Mouse (Mus musculus): Measurements from ENCODE around the gene Mrpl51. TPM values are rescaled to one million over a fixed set of nuclear protein-coding genes. Genes with fewer than 3 reads are reported as not detected.

Mrpl51 gene
- polyA plus RNA-seq, 1 experiment from 2014 or later = 213 TPM

DNA sequence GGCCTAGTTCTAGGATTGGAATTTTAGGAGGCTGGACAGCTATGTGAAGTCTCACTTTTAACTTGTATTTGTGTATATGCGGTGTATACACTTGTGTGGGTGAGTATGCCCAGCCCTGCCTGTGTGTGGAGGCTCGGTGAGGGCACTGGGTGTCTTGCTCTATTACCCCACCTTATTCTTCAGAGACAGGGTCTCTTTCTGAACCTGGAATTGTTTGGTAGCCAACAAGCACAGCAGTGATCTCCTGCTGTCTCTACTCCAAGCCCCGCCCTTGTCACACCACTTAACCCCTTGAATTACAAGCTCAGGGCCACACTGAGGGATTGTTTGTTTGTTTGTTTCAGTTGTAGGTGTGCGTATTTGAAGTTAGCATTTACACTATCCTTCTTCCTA, 40.4 kb downstream of the Mrpl51 start:
- Histone ChIP-seq H3K4me3 (peak overlapping the region; percentile 53), H3K27ac (peak overlapping the region; percentile 86), H3K27me3 (ENCODE audit: insufficient read depth, poor library complexity, severe bottlenecking) (no peaks in the 10 kb centered on the region), H3K36me3 (no peaks in the 10 kb centered on the region), H3K4me1 (replicated peaks) (peaks cover 49% of the 10 kb centered on the region), H3K9me3 (no peaks in the 10 kb centered on the region)
- 49% methylated on average over 4 of the region's 4 CpGs for WGBS
- DNase-seq (ENCODE audit: low spot score) = no peak

DNA sequence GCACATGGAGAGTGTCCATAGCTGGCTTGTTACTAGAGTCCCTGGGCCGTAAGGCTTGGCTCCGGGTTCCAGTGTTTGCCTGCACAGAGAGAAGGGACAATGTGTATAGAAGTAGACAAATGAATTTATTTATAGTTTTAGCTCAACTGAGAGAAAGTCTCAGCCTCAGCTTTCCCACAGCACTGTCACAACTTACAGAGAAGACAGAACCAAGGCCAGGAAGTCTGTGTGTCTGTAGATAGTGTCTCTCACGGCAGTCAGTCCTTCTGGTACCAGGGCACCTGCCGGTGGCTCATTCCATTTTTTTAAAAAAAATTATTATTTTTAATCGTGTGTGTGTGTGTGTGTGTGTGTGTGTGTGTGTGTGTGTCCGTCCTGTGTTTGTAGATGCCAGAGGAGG, 40.9 kb downstream of the Mrpl51 start:
- Histone ChIP-seq H3K9me3 (no peaks in the 10 kb centered on the region), H3K4me3 (no peak overlapping the region), H3K36me3 (no peaks in the 10 kb centered on the region), H3K27ac (no peak overlapping the region), H3K4me1 (replicated peaks) (peaks cover 49% of the 10 kb centered on the region), H3K27me3 (ENCODE audit: insufficient read depth, poor library complexity, severe bottlenecking) (no peaks in the 10 kb centered on the region)
- no peak for DNase-seq (ENCODE audit: low spot score)
- WGBS = 86% methylated on average over 6 of the region's 6 CpGs

DNA sequence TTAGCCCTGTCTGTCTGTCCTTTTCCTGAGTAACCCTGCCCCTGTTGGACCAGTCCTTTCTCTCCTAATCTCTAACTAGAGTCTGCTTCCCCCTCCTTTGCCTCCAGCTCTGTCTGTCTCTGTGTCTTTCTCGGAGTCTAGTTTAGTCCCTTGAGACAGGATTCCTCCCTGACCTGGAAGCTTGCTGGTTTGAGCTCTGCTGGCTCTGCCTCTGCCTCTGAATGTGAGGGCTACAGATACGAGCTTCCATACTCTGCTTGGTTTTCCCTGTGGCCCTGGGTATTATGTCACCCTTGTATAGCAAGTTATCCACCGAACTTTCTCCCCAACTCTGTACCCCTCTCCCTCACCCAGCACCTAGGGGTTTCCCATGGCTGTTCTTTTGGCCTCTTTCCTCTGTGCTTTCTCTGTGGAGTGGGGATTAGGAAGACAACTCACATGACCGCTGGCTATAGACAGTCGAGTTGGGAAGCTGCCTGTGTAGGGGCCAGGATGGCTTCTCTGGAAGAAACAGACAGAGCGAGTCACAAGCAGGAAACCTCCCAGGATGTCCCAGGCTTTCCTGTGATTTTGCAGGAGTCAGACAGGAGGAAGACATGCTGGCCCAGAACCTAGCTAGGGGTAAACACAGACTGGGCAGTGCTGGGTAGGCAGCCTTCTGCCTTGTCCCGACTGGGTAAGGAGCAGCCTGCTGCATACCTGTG, 42.4 kb downstream of the Mrpl51 start:
- Histone ChIP-seq H3K27me3 (ENCODE audit: insufficient read depth, poor library complexity, severe bottlenecking) (no peaks in the 10 kb centered on the region), H3K4me3 (no peak overlapping the region), H3K4me1 (replicated peaks) (peaks cover 47% of the 10 kb centered on the region), H3K36me3 (no peaks in the 10 kb centered on the region), H3K9me3 (no peaks in the 10 kb centered on the region), H3K27ac (no peak overlapping the region; the same call in 1 of the 2 replicates)
- WGBS = 69% methylated on average over 7 of the region's 7 CpGs
- no peak for DNase-seq (ENCODE audit: low spot score)

DNA sequence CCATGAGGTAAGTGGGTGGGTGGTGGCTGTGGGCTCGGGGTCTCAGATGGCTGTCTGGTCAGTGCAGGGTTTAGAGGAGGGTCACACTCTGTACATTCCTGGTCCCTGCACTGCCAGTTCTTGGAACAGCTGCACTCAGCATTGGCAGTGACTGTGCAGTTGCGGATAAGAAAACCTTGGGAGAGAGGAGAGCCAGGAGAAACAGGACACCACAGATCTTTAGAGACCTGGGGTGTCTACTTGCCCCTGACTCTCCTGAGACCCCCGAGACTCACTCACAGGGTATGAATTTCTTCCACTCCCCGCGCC, 42.9 kb downstream of the Mrpl51 start:
- 75% methylated on average over 5 of the region's 5 CpGs for WGBS
- H3K36me3 ChIP-seq = no peaks in the 10 kb centered on the region
- no peak overlapping the region for H3K4me3 ChIP-seq
- no peak overlapping the region for H3K27ac ChIP-seq
- no peaks in the 10 kb centered on the region for H3K9me3 ChIP-seq
- no peaks in the 10 kb centered on the region for H3K27me3 ChIP-seq (ENCODE audit: insufficient read depth, poor library complexity, severe bottlenecking)
- no peak for DNase-seq (ENCODE audit: low spot score)
- peaks cover 47% of the 10 kb centered on the region for H3K4me1 ChIP-seq (replicated peaks)

DNA sequence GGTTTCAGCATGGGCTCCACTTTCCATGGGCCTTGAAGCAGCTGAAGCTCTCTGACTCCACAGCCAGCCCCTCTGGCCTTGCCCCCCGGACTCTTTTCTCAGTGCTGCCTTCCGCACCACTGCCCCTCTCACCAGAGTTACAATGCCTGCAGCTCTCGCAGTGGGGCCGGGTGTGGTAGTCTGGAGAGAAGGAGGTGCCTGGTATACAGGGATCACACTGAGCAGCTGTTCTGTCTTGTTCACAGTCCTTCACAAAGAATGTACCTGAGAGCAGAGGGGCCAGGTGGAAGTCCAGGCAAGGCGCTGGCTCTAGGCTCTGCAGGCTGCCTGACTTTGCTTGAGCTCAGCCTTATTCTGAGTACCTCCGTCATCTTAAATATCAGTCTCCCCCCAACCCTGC, 44.7 kb downstream of the Mrpl51 start:
- Histone ChIP-seq H3K9me3 (no peaks in the 10 kb centered on the region), H3K36me3 (no peaks in the 10 kb centered on the region), H3K27ac (no peak overlapping the region; the same call in 1 of the 2 replicates), H3K4me1 (replicated peaks) (peaks cover 36% of the 10 kb centered on the region), H3K4me3 (no peak overlapping the region), H3K27me3 (ENCODE audit: insufficient read depth, poor library complexity, severe bottlenecking) (no peaks in the 10 kb centered on the region)
- WGBS = 63% methylated on average over 6 of the region's 6 CpGs
- no peak for DNase-seq (ENCODE audit: low spot score)

DNA sequence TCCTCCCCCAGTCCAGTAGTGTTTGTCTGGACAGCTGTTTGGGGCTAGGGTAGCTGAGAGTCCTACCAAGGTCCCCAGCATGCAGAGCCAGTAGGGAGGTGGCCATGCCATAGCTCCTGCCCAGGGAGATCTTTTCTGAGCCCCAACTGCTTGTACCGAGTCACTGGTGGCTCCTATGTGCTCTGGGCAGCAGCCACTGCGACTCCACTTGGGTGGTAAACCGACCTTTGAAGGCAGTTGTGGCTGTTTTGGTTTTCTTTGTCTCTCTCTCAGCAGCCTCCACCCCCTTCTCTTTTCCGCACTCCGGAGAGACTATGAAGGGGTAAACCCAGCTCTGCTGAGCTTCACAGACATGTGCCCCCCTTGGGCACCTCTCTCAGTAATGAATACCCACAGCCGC, 45.2 kb downstream of the Mrpl51 start, which contains the start of gene Cd27:
Cd27 (minus strand) TSS at position 229 of the 400 bp plus-strand sequence.
- Histone ChIP-seq H3K27ac (peak within 1 kb of the TSS; percentile 41; the same call in 1 of the 2 replicates), H3K36me3 (no peaks in the 10 kb centered on the region), H3K9me3 (no peaks in the 10 kb centered on the region), H3K4me3 (no peak within 1 kb of the TSS), H3K4me1 (replicated peaks) (peaks cover 31% of the 10 kb centered on the region), H3K27me3 (ENCODE audit: insufficient read depth, poor library complexity, severe bottlenecking) (no peaks in the 10 kb centered on the region)
- WGBS = 32% methylated on average over 6 of the region's 6 CpGs
- no peak for DNase-seq (ENCODE audit: low spot score)

DNA sequence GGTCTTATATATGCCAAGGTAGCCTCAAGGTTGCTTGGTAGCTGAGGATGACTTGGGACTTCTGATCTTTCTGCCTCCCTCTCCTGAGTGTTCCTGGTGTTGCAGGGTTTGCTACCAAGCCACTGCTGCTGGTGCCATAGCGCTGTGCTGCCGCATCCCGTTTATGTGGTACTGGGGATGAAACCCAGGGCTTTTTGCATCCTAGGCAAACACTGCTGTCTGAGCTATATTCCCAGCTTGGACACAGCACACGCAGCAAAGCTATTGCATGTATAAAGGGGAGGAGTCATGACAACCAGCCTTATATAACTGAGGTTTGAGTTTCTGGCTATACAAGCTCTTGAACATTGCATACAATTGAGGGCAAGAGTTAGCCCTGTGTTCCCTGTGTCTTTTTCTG, 45.8 kb downstream of the Mrpl51 start:
- no peak for DNase-seq (ENCODE audit: low spot score)
- Histone ChIP-seq H3K27me3 (ENCODE audit: insufficient read depth, poor library complexity, severe bottlenecking) (no peaks in the 10 kb centered on the region), H3K4me3 (no peak overlapping the region), H3K36me3 (no peaks in the 10 kb centered on the region), H3K4me1 (replicated peaks) (peaks cover 25% of the 10 kb centered on the region), H3K9me3 (no peaks in the 10 kb centered on the region), H3K27ac (no peak overlapping the region)
- WGBS = 88% methylated on average over 4 of the region's 4 CpGs

DNA sequence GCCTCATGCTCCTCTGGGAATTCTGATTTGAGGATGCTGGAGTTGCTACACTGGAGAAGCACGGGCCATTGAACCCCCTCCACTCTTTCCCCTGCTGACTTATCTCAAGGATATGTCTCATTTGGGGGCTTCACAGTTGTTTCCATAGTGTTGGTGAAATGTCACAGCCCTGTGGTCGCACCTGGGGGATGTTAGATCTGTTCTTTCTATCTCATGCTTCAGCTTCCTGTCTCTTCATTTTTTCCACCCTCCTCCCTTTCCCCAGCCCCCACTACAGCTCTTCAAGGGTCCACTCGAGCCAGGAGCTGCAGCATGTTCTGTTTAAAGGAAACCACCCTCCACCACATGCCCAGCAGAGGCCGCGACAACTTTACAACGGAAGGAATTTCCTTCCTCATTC, 46.8 kb downstream of the Mrpl51 start:
- DNase-seq (ENCODE audit: low spot score) = no peak
- H3K36me3 ChIP-seq = no peaks in the 10 kb centered on the region
- WGBS = 84% methylated on average over 6 of the region's 6 CpGs
- no peaks in the 10 kb centered on the region for H3K9me3 ChIP-seq
- H3K27me3 ChIP-seq (ENCODE audit: insufficient read depth, poor library complexity, severe bottlenecking) = no peaks in the 10 kb centered on the region
- no peak overlapping the region for H3K27ac ChIP-seq
- H3K4me3 ChIP-seq = no peak overlapping the region
- peaks cover 18% of the 10 kb centered on the region for H3K4me1 ChIP-seq (replicated peaks)

DNA sequence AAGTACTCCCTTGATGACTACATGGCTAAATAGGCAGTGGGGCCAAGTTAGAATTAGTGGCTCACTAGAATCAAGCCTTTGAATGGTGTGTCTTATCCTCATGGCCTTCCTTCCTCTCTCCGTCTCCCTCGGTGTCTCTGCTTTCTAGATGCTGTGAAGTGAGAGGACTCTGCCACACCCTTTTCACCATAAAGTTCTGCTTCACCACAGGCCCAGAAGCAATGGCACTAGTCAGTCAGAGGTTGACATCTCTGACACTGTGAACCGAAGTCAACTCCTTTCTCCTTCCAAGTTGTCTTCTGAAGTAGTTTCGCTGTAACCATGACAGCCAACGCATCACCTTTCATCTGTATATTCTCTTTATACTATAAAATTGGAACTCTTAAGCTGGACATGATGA, 47.9 kb downstream of the Mrpl51 start:
- no peaks in the 10 kb centered on the region for H3K36me3 ChIP-seq
- H3K9me3 ChIP-seq = no peaks in the 10 kb centered on the region
- H3K4me1 ChIP-seq (replicated peaks) = peaks cover 11% of the 10 kb centered on the region
- no peak overlapping the region for H3K27ac ChIP-seq
- H3K4me3 ChIP-seq = no peak overlapping the region
- WGBS = 91% methylated on average over 5 of the region's 5 CpGs
- DNase-seq (ENCODE audit: low spot score) = no peak
- H3K27me3 ChIP-seq (ENCODE audit: insufficient read depth, poor library complexity, severe bottlenecking) = no peaks in the 10 kb centered on the region

DNA sequence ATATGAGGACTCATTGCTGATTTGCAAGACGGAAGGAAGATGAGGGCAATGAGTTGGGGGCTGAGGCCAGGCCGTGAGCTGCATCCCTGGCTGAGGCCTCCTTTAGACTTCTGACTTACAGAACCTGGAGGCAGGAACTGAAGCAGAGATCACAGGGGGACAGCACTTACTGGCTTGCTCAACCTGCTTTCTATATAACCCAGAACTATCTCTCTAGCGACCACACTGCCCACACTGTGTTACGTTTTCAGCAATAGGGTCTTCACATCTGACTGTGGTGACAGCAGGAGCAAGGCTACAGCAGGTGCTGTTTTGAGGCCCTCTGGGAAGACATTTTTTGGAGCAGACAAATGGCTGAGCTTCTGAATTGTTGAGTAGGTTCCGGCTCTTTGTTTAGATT, 49.0 kb downstream of the Mrpl51 start:
- Histone ChIP-seq H3K27ac (no peak overlapping the region), H3K9me3 (no peaks in the 10 kb centered on the region), H3K4me3 (no peak overlapping the region), H3K4me1 (replicated peaks) (peaks cover 9% of the 10 kb centered on the region), H3K27me3 (ENCODE audit: insufficient read depth, poor library complexity, severe bottlenecking) (no peaks in the 10 kb centered on the region), H3K36me3 (no peaks in the 10 kb centered on the region)
- DNase-seq (ENCODE audit: low spot score) = no peak
- WGBS = 88% methylated on average over 5 of the region's 5 CpGs

DNA sequence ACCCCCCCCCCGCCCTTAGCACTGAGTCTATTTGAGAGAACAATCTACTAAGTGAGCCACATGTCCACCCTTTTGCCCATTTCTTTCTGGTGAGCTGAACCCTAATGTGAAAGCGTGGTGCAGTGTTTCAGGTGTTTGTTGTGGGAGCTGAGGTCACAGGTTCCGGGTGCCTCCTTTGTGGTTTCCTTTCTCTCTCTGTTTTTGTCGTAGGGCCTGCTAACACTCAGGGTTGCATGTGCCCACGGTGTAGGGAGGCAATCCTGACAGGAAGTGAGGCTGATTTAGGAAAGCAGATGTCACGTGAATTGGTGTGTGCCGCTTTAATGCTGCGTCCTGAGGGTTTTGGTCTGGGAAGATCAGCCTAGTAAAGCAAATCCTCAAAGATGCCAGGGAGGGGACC, 50.0 kb downstream of the Mrpl51 start:
- WGBS = 82% methylated on average over 8 of the region's 8 CpGs

DNA sequence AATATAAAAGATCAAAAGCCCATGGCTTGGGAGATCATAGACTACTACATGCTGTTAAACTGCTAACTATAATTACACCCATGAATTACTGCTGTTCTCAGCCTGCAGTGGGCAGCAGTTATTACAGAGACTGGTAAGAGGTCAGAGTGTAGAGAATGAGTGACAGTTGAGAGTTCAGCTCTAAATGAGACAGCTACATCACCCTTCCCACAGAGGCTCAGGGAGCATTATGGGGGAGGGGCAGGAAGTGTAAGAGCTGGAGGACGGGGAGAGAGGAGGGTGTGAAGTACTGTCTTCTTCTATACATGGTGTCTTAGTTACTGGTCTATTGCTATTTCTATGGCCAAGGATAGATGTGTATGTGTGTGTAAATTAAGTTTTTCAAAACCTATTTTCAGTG, 53.0 kb downstream of the Mrpl51 start:
- Histone ChIP-seq H3K4me3 (no peak overlapping the region), H3K27ac (no peak overlapping the region), H3K9me3 (no peaks in the 10 kb centered on the region), H3K36me3 (no peaks in the 10 kb centered on the region), H3K4me1 (replicated peaks) (no peaks in the 10 kb centered on the region), H3K27me3 (ENCODE audit: insufficient read depth, poor library complexity, severe bottlenecking) (no peaks in the 10 kb centered on the region)
- DNase-seq (ENCODE audit: low spot score) = no peak
- WGBS = 30% methylated on average over 1 of the region's 1 CpGs

More for the DNA sequence above, 50.0 kb downstream of the Mrpl51 start:
- Histone ChIP-seq H3K27ac (no peak overlapping the region), H3K36me3 (no peaks in the 10 kb centered on the region), H3K4me1 (replicated peaks) (peaks cover 4% of the 10 kb centered on the region), H3K27me3 (ENCODE audit: insufficient read depth, poor library complexity, severe bottlenecking) (no peaks in the 10 kb centered on the region), H3K4me3 (no peak overlapping the region), H3K9me3 (no peaks in the 10 kb centered on the region)
- no peak for DNase-seq (ENCODE audit: low spot score)

All from hindbrain, embryonic 10.5 days (tissue).